Mouse (Mus musculus) brain, adult 2 months (tissue): ENCODE data around the gene Fam168a.
"Not testable (repeated sequence)": the region's sequence is repeated elsewhere in the genome, so short reads cannot be mapped to it uniquely, and the experiment has no call there.

Source experiments
- DNase-seq: peaks from one replicate; pipeline ENCODE4 v3.0.0; 2011; ENCODE audit warnings: low read depth, low spot score

Gene Fam168a

GRCm38 (mm10) chr7:100706883-100707480 lies 547 bp downstream of the Fam168a start:
- peak; percentile 40 for DNase-seq

GRCm38 (mm10) chr7:100718741-100719140 lies 12.3 kb downstream of the Fam168a start:
- peak; percentile 38 for DNase-seq

GRCm38 (mm10) chr7:100722268-100722667 lies 15.8 kb downstream of the Fam168a start:
- DNase-seq: no peak

- peak; percentile 47 for DNase-seq
Observed at GRCm38 (mm10) chr7:100723453-100724294, 17.2 kb downstream of the Fam168a start.

GRCm38 (mm10) chr7:100727538-100728085 lies 21.2 kb downstream of the Fam168a start:
- no peak for DNase-seq

GRCm38 (mm10) chr7:100729778-100730177 lies 23.3 kb downstream of the Fam168a start:
- DNase-seq: no peak

GRCm38 (mm10) chr7:100732341-100733050 lies 26.1 kb downstream of the Fam168a start:
- DNase-seq: peak; percentile 42

- DNase-seq: peak; percentile 79
Observed at GRCm38 (mm10) chr7:100733051-100733813, 26.8 kb downstream of the Fam168a start.

GRCm38 (mm10) chr7:100734201-100734600 lies 27.8 kb downstream of the Fam168a start:
- DNase-seq: peak; percentile 22

- DNase-seq: not testable (repeated sequence)
Observed at GRCm38 (mm10) chr7:100734905-100735304, 28.5 kb downstream of the Fam168a start.

GRCm38 (mm10) chr7:100736131-100736530 lies 29.7 kb downstream of the Fam168a start:
- DNase-seq: no peak

GRCm38 (mm10) chr7:100744372-100744771 lies 37.9 kb downstream of the Fam168a start:
- peak; percentile 56 for DNase-seq

- DNase-seq: peak; percentile 29
Observed at GRCm38 (mm10) chr7:100750101-100750500, 43.7 kb downstream of the Fam168a start.

GRCm38 (mm10) chr7:100758718-100759117 lies 52.3 kb downstream of the Fam168a start:
- peak; percentile 89 for DNase-seq

GRCm38 (mm10) chr7:100762726-100763125 lies 56.3 kb downstream of the Fam168a start:
- DNase-seq: peak; percentile 86

- DNase-seq: no peak
Observed at GRCm38 (mm10) chr7:100767568-100767967, 61.1 kb downstream of the Fam168a start.

GRCm38 (mm10) chr7:100768009-100768408 lies 61.6 kb downstream of the Fam168a start:
- DNase-seq: no peak

- peak; percentile 21 for DNase-seq
Observed at GRCm38 (mm10) chr7:100769534-100770083, 63.2 kb downstream of the Fam168a start.

- no peak for DNase-seq
Observed at GRCm38 (mm10) chr7:100770669-100771341, 64.4 kb downstream of the Fam168a start.

GRCm38 (mm10) chr7:100774189-100774588 lies 67.8 kb downstream of the Fam168a start:
- DNase-seq: no peak
